Mouse (Mus musculus): ENCODE measurements at regions not wholly inside any gene's neighbourhood (a gene's known extent, or its start where the extent isn't known, plus 50 kb on each side); places are given as distances from the start of the nearest gene placed in this dataset.

DNA sequence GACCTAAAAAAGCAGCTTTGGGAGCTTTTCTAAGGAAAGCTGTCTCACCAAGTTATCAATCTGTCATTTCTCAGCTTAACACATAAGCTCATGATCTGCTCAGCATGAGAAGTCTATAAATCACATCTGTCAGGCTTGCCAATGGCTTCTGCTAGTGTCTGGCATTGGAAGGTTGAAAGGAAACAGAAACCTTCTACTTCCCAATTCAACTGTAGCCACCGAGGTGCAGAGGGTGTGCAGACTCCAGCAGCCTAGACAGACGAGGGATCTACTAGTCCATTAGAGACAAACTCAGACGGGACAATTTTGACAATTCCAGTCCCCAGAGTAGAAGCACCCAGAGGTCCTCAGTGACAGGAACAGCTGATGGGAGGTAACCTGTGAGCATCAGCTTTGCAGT is 103.0 kb downstream of the Nab1 start:
- no peak for DNase-seq

DNA sequence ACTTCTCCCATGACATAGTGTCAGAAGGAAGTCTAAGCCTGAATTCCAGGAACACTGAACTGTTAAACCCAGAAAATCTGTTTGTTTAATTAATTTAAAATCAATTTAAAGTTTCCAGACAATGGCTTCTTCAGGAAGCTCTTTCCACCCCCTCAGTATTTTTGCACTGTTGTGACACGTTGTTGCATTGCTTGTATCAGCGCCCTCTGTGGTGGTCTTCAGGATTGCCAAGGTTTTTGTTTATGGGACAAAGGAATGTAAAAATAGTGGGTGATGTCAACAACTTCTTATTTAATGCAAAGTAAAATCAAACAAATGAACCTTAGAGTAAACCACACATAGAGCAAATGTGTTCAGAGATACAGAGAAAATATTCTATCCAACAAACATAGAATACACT is 107.5 kb downstream of the Nab1 start:
- no peak for DNase-seq

DNA sequence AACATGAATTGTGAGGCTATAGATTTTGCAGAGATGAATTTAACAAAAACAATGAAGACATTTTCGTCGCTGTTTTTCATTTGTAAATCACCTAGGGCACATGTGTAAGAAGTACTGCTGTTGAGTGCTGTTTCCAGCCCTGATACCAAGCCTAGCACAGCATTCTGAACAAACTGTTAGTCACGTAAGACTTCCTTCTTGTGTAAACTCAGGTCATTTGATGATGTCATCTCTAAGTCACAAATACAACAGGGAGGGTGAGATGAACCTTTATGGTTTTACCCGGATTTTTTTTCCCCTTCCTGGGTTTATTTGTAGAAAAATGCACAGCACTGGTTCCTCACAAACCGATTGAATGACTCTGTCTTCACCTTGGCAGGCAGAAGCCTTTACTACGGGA is 111.6 kb downstream of the Nab1 start:
- DNase-seq = no peak

DNA sequence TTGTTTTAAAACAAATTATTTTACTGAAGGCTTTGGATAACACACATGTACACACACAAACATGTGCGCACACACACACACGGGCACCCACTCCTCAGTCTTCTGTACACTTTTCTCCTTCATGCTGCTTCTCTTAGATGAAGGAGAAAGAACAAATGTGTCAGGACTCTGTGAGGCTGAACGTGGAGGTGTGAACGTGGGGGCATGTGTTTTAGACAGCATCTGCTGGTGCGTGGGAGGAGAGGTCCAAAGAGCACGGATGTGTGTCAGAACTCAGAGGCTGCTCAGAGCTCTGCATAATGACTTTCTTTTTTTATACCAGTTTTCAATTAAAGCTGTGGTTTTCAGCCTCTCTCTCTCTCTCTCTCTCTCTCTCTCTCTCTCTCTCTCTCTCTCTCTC is 112.4 kb downstream of the Nab1 start:
- no peak for DNase-seq

GRCm38 (mm10) chr1:52387062-52387461 is 113.4 kb downstream of the Nab1 start:
- DNase-seq = no peak

GRCm38 (mm10) chr1:52375320-52375719 is 125.2 kb downstream of the Nab1 start:
- DNase-seq = no peak

DNA sequence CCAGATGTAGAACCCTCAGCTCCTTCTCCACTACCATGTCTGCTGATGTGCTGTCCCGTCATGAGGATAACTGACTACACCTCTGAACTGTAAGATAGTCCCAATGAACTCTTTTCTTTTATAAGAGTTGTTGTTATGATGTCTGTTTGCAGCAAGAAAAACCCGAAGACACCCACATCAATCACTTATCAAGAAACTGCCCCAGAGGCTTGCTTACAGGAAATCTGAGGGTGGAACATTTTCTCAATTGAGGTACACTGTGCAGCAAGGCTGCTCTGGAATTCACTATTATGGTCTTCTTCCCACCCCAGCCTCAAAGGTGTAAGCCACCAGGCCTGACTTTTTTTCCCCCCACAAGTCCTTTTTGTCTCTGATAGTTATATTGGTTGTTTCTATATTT is 125.8 kb downstream of the Nab1 start:
- DNase-seq = no peak

DNA sequence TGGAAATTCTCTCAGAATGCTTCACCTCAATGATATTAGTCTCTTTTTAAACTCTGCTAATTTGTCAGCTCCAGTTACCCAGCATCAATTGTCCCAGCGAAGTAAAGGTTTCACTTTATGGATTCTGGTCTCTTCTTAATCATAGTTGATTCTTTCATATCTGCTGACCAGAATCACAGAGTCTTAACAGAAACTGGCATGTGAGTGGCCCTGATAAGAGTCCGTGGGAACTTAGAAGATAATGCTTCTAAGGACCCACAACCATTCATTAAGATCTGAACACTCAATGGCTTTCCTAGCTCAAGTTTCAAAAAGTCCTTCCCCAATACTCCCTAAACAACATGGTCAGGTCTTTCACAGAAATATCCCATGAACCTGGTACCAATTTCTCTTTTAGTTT is 126.7 kb downstream of the Nab1 start:
- DNase-seq = no peak

DNA sequence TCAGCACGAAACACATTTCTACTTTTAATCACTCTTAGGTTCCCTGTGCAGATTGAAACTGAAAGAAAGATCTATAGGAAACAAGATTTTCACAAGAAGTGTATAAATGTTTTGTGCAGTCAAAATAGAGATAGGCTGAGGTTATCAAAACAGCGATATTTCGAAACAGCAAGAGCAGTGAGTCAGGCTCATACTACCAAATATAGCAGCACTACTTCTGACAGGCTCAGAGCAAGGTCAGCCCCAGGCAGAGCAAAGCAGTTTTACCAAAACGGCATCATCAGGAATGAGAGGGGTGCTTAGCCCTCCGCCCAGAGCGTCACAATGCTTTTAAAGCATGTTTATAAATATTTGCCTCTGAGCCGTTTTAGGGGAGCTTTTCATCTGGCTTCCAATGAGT is 133.4 kb upstream of the Gls start:
- DNase-seq = peak in 1 of 2 experiments; percentile 19

DNA sequence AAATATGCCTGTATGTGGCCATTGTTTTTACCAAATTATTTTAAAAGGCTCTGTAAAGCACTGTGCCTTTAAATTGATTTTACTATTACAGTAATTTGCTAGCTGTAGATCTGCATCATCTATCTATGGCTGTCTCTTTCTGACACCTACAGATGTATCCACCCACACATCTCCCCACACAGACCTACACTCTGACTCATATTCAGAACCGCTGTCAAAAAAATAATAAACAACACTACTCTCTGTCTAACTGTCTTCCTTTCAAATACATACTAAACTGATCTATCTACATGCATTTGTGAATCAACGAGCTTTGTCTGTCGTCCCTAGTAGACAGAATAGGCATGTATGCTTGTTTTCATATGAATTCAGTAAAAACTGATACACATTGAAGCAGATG is 130.6 kb upstream of the Gls start:
- DNase-seq = no peak

DNA sequence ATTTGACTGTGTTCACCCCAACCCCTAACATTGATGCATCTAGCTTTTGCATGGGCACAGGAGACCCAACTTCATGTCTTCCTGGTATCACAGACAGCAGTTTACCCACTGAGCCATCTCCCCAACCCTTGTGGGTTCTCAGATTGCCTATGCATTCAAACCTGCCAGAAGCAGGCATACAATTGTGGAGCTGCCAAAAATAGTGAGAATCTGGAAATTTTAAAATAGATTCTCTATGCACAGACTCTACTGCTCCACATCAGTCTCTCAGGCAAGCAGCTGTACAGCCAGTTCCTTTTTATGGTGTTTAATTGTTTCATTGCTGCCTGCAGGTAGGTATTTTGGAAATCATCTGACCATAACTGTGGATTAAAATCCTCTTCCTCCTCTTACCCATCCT is 129.9 kb upstream of the Gls start:
- no peak for DNase-seq

DNA sequence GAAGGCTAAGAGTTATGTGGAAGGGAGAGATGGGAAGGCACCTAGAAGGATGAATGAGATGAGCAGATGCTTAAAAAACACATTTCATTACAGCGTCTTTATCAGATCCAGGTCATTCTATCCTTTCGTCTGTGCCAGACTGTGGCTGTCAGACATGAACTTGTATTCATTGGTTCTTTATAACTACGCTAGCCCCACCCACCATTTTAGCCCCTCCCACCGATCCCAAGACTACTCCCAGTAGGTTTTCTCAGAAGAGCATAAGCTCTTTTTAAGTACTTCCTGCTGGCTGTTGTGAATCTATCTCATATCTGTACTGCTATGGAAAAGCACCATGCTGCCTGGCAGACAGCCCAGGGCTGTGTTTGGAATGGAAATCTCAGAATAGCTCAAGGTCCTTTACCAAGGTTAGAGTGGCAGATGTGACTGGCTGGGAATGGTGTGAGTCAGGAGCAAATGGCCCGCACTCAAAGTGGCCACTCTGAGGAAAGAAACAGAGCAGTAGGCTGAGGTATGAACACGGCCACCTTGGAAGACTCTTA is 121.1 kb upstream of the Gls start:
- peak; percentile 63 to 67 for DNase-seq

DNA sequence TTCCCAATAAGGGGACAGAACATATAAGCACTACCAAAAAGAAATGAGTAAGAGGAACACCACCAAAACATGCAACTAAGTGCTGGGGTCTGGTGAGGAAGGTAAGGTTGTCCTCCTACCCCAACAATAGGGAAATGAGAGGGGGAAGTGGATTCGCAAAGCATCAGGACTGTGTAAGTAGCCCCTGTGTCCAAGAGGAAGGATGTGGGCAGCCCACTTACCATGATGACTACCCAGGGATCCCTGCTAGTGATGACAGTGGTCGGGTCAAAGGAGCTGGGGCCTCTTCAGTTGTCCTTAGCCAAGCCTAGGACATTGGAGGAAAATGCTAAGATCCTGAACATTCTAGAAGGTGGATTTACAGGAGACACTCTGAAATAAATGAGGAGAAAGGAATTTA is 109.1 kb upstream of the Gls start:
- DNase-seq = no peak

GRCm38 (mm10) chr1:52338704-52339103 is 105.7 kb upstream of the Gls start:
- no peak for DNase-seq

- DNase-seq = no peak
These were observed 105.2 kb upstream of the Gls start for GRCm38 (mm10) chr1:52338243-52338642.

DNA sequence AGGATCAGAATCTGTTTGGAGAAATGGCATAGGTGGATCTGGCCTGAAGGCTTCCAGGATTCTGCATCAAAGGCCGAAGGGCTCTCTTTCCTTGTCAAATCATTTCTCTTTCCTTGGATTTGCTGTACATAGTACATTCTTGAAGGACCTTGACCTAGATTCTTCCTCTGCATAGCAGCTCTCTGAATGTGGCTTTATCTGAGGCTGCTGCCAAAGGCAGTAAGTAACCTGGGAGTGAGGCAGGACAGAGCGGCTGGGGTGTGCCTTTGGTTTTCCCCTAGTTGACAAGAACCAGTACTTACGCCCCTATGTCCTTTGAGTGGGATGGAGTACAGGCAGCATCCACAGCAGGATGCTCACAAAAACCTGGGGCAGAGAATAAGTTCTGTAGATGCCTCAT is 103.7 kb upstream of the Gls start:
- DNase-seq = no peak

GRCm38 (mm10) chr1:52332013-52332412 is 99.0 kb upstream of the Gls start:
- no peak for DNase-seq

- DNase-seq = peak; percentile 9 to 35
These were observed 98.4 kb upstream of the Gls start for GRCm38 (mm10) chr1:52331442-52331841.

DNA sequence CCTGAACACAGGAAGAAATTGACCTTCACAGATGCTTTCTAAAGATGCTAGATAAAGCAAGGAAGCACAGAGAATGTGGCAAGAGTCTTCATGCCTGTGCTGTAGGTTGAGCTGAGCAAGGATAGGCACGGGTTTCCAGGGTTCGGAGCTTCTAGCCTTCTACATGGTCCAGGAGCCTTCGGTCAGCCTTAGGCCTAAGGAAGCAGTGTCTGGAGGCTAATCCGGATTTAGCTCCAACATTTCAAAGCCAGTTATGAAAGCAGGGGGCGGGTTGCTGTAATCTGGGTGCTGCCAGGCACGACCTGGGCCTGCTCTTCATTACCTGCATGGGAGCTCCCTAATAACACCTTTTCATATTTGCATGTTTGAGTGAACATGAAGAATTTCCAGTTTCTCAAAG is 97.5 kb upstream of the Gls start:
- DNase-seq = no peak

- no peak for DNase-seq
These were observed 95.5 kb upstream of the Gls start for GRCm38 (mm10) chr1:52328507-52328906.

DNA sequence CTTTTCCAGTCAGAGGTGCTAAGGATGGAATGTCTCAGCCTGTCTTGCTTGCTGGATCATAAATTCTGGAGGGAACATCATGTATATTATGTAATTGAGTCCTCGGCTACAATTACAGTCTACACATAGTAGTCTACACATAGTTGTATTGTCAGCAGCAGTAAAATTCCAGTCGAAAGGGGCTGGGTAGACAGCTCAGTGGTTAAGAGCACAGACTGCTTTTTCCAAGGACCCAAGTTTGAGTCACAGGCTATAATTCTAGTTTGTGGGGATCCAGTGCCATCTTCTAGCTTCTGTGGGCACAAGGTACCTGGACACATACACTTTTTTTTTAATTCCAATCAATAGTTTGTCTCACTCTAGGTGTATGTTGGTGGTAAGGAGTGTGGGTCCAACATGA is 91.3 kb upstream of the Gls start:
- no peak for DNase-seq

- DNase-seq = no peak
These were observed 79.1 kb upstream of the Gls start for GRCm38 (mm10) chr1:52312076-52312633.

DNA sequence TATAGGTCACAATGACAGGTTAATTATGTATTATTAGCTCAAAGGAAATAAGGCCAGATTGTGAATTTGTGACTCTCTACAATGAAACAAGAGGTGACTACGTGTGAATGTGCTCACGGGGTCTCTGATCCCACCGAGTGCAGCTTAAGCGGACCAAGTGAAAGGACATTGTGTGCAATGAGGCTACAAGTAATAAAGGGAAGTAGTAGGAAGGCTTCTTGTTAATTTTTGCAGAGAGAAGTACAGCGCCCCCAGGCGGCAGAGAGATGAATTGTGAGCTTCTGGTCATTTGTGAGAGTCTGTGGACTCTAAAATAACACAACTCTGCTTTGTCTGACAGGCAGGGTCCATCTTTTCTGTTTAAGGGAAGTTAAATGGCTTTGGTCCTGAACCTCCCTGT is 73.9 kb upstream of the Gls start:
- peak in 1 of 2 experiments; percentile 18 for DNase-seq

GRCm38 (mm10) chr1:52305679-52306632 is 72.9 kb upstream of the Gls start:
- DNase-seq = no peak

All from heart, adult 18-20 months (tissue).